Mouse (Mus musculus) heart, adult 2 months (tissue): ENCODE measurements at regions not wholly inside any gene's neighbourhood (a gene's known extent, or its start where the extent isn't known, plus 50 kb on each side); places are given as distances from the start of the nearest gene placed in this dataset.

Experiments used
- CTCF ChIP-seq: fragments of 200-600 bp; IDR thresholded peaks from 2 replicates; pipeline ENCODE4 v1.8.1; 2022; ENCODE audit warnings: antibody characterized with exemption, mild to moderate bottlenecking, moderate library complexity
- POLR2A ChIP-seq: fragments of 200-500 bp; IDR thresholded peaks from 2 replicates; pipeline ENCODE4 v1.6.1; 2011; ENCODE audit warnings: mild to moderate bottlenecking, low read depth, low read length, control low read depth; ENCODE audit not compliant: insufficient read depth

DNA sequence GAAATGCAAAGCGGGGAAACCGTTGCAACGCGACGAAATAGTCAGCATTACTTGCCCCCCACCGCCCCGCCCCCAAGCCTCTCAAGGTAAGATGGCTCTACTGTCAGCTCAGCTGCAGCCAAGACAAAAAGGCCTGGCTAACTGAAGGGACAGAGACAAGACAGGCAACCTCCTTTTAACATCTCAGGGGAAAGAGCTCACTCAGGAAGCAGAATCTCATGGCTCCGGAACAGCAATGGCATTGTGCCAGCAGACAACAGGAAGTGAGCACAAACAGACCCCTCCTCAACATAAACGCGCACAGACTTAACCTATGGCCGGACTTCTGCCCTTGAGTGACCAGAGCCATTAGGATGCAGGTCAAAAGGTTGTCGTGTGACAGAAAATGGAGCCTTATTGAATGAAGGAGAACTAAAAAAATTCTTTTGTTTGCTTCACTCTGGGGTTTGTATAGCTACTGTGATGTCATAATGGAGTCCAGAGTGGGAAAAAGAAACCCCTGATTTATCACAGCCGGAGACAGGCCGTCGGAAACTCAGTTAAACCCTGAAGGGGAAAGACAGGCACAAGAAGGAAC, 241.0 kb downstream of the Ndfip2 start:
- TF ChIP-seq CTCF (no peak), POLR2A (no peak)
